Mouse (Mus musculus): ENCODE data around the gene Slc38a6. TPM values are rescaled to one million over a fixed set of nuclear protein-coding genes. Genes with fewer than 3 reads are reported as not detected.
A peak's percentile ranks its signal among the peaks of the same experiment; 100 is the strongest.

The Slc38a6 gene
- polyA plus RNA-seq, 1 experiment from 2014 or later, result 4.8 TPM

DNA sequence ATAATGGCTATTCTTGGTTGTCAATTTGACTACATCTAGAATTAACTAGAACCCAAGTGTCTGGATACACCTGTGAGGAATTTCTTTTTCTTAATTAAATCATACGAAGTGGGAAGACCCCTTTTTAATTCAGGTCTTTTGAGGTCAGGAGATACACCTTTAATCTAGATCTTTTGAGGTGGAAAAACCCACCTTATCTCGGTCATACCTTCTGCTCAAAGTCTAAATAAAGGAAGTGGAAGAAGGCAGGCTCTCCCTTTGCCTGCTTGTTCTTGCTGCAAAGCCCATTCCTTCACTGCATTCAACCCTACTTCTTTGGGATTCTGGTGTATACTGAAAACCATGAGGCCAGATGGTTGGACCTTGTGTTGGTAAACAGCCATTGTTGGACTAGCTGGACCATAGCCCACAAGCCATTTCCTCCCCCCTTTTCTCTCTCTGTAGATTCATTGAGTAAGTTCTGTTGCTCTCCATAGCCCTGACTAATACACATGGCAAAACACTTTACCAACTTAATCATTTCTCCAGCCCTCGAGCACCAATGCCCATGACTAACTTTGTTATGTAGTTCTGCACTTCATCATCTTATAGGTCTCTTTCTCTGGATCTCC is 115.0 kb downstream of the Slc38a6 start:
- no peaks in the 10 kb centered on the region for H3K9me3 ChIP-seq (replicated peaks; ENCODE audit: control insufficient read depth, low read length)
- H3K4me3 ChIP-seq (ENCODE audit: low read length), result no peak overlapping the region
- peak overlapping the region; percentile 98 for H3K27ac ChIP-seq (ENCODE audit: low read length)

DNA sequence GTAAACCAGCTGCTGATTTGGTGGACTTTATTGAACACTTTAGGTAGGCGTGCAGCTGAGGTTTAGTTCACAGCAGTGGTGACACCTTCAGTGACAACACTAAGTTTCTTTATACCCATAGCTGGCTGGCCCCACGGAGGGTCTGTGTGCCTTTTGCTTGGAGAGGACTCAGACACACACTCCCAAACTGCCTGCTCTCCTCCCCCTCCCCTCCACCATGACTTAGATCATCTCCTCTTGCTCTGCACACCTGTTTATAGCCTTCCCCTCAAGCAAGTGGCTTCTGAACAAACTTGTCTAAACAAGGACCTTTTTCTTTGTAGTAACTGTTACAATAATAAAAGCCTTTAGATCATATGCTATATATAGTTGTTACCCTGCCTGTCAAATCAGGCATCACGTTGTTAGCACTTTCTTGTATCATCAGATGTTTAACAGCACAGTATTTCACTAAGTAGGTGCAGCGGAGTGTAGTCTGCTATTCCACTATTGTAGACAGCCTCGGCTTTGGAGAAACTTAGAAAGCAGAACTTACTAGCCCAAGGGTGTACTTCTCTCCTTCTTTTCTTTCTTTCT is 115.6 kb downstream of the Slc38a6 start:
- 38% methylated on average over 5 of the region's 5 CpGs for WGBS
- Histone ChIP-seq H3K9me3 (replicated peaks; ENCODE audit: control insufficient read depth, low read length) (no peaks in the 10 kb centered on the region), H3K9ac (ENCODE audit: low read length) (peak overlapping the region; percentile 64; the same call in 1 of the 2 replicates), H3K36me3 (ENCODE audit: control insufficient read depth, insufficient read depth) (no peaks in the 10 kb centered on the region), H3K4me3 (ENCODE audit: low read length) (no peak overlapping the region), H3K4me1 (ENCODE audit: control insufficient read depth, insufficient read depth, low read length) (peaks cover 33% of the 10 kb centered on the region), H3K27ac (ENCODE audit: low read length) (peak overlapping the region; percentile 98), H3K4me2 (ENCODE audit: low read depth, low read length) (no peak overlapping the region), H3K27me3 (ENCODE audit: control insufficient read depth, insufficient read depth, low read length) (no peaks in the 10 kb centered on the region)
- peak; percentile 19; the same call in 1 of the 2 replicates for ATAC-seq (replicated peaks; ENCODE audit: extremely low read depth, insufficient read depth, low FRiP score)

More for the DNA sequence above, 115.0 kb downstream of the Slc38a6 start:
- ATAC-seq (replicated peaks; ENCODE audit: extremely low read depth, insufficient read depth, low FRiP score), result no peak
- Histone ChIP-seq H3K4me2 (ENCODE audit: low read depth, low read length) (no peak overlapping the region), H3K9ac (ENCODE audit: low read length) (no peak overlapping the region), H3K4me1 (ENCODE audit: control insufficient read depth, insufficient read depth, low read length) (peaks cover 33% of the 10 kb centered on the region), H3K36me3 (ENCODE audit: control insufficient read depth, insufficient read depth) (no peaks in the 10 kb centered on the region), H3K27me3 (ENCODE audit: control insufficient read depth, insufficient read depth, low read length) (no peaks in the 10 kb centered on the region)
- WGBS, result 74% methylated on average over 3 of the region's 3 CpGs

DNA sequence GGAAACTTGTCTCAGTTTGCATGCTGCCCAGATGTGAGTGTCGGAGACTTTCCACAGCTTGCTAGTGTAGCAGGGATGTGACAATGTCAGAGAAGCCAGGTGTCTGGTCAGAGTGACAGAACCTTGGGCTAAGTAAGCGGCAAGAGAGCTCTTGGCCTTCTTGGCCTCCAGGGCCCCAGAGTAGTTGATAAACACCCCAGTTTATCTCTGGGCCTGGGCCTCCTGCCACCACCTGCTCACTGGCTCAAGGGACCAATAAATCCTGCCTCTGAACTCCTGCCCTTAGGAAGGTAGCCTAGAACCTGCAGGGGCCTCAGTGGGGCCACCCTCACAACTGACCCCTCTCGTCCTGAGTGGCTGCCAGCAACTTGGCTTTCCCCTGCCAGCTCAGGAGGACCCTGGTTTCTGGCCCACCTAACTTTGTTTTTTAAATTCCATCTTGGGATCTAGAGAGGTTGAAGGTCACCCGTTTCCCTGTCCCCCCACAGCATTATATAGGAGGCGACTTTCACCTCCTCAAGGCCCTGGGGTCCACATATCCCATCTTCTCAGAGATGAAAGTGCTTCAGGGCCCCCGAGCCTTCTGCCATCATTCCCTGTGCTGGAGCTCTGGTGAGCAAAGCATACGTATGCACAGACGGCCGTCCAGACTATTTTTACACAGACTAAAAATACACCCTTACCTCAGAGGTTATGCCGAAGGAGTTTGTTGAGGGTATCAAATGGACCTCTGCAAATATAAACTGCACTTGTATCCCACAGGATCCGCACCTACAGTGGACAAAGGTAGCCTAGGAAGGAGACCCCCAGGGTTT is 116.5 kb downstream of the Slc38a6 start:
- Histone ChIP-seq H3K4me2 (ENCODE audit: low read depth, low read length) (peak overlapping the region; percentile 42), H3K27ac (ENCODE audit: low read length) (peak overlapping the region; percentile 98), H3K9ac (ENCODE audit: low read length) (peak overlapping the region; percentile 64), H3K9me3 (replicated peaks; ENCODE audit: control insufficient read depth, low read length) (no peaks in the 10 kb centered on the region), H3K4me3 (ENCODE audit: low read length) (no peak overlapping the region), H3K36me3 (ENCODE audit: control insufficient read depth, insufficient read depth) (no peaks in the 10 kb centered on the region), H3K27me3 (ENCODE audit: control insufficient read depth, insufficient read depth, low read length) (no peaks in the 10 kb centered on the region), H3K4me1 (ENCODE audit: control insufficient read depth, insufficient read depth, low read length) (peaks cover 34% of the 10 kb centered on the region)
- WGBS, result 46% methylated on average over 11 of the region's 11 CpGs
- peak; percentile 90 for ATAC-seq (replicated peaks; ENCODE audit: extremely low read depth, insufficient read depth, low FRiP score)

Other genes starting within 250 kb of the Slc38a6 start
- gene Six1, start 232.9 kb upstream of the Slc38a6 start, polyA plus RNA-seq (2015; fragmentation: Nextera tagmentation; extraction: Ambion mirVana), result 2.1 and 4.5 TPM in 2 replicates
- gene Six4, start 173.3 kb upstream of the Slc38a6 start, polyA plus RNA-seq (2015; fragmentation: Nextera tagmentation; extraction: Ambion mirVana), result 1.1 and 1.3 TPM in 2 replicates
- gene Mnat1, start 163.1 kb upstream of the Slc38a6 start, polyA plus RNA-seq (2015; fragmentation: Nextera tagmentation; extraction: Ambion mirVana), result 20.3 and 23.2 TPM in 2 replicates
- gene Trmt5, start 69 bp upstream of the Slc38a6 start, polyA plus RNA-seq (2015; fragmentation: Nextera tagmentation; extraction: Ambion mirVana), result 14.9 and 17.6 TPM in 2 replicates

Data from heart, embryonic 16.5 days (tissue).